Mouse (Mus musculus) liver, embryonic 15.5 days (tissue): ENCODE measurements around the gene Ipo13. TPM values are rescaled to one million over a fixed set of nuclear protein-coding genes. Genes with fewer than 3 reads are reported as not detected.

Experiments
- ATAC-seq: fragments of 200-750 bp; cut with Nextera tagmentation; 2 replicates; pipeline ENCODE4 v1.8.0; 2017; ENCODE audit warnings: moderate number of reproducible peaks, mild to moderate bottlenecking, moderate library complexity; ENCODE audit not compliant: insufficient read depth
- H3K27ac ChIP-seq: fragments of 300-500 bp; sonication (generic); replicated peaks from 2 replicates; pipeline ENCODE4 v1.5.1; 2015; ENCODE audit warnings: mild to moderate bottlenecking, inconsistent platforms
- H3K27me3 ChIP-seq: fragments of 300-500 bp; sonication (generic); 2 replicates; pipeline ENCODE4 v1.6.1; 2015; ENCODE audit warnings: mild to moderate bottlenecking, inconsistent platforms
- H3K36me3 ChIP-seq: fragments of 300-500 bp; sonication (generic); replicated peaks from 2 replicates; pipeline ENCODE4 v1.6.1; 2015; ENCODE audit warnings: moderate library complexity, mild to moderate bottlenecking, inconsistent platforms
- H3K4me1 ChIP-seq: fragments of 300-500 bp; sonication (generic); replicated peaks from 2 replicates; pipeline ENCODE4 v1.6.1; 2015; ENCODE audit warnings: inconsistent platforms
- H3K4me2 ChIP-seq: fragments of 300-500 bp; sonication (generic); 2 replicates; pipeline ENCODE4 v1.6.1; 2015; ENCODE audit warnings: moderate library complexity, mild to moderate bottlenecking, inconsistent platforms
- H3K4me3 ChIP-seq: fragments of 300-500 bp; sonication (generic); replicated peaks from 2 replicates; pipeline ENCODE4 v1.5.1; 2015; ENCODE audit warnings: mild to moderate bottlenecking, inconsistent platforms
- H3K9ac ChIP-seq: fragments of 300-500 bp; sonication (generic); 2 replicates; pipeline ENCODE4 v1.6.1; 2015; ENCODE audit warnings: moderate library complexity, mild to moderate bottlenecking, inconsistent platforms
- H3K9me3 ChIP-seq: fragments of 300-500 bp; sonication (generic); replicated peaks from 2 replicates; pipeline ENCODE4 v1.6.1; 2016; ENCODE audit warnings: inconsistent platforms
- WGBS: fragments of 180-500 bp; shearing (Covaris S2); methylation state at CpG from one replicate; pipeline ENCODE4 v1.1.7; 2015; ENCODE audit warnings: mixed read lengths; ENCODE audit not compliant: insufficient replicate concordance; 5-methylcytosine and 5-hydroxymethylcytosine counted together
- polyA plus RNA-seq: library from polyadenylated mRNA; unstranded; fragments of >200 nt; fragmentation: Nextera tagmentation; extraction: Ambion mirVana; gene quantifications from 2 replicates; pipeline ENCODE4 v1.2.1, GENCODE M21; 2015

The Ipo13 gene
- polyA plus RNA-seq, 1 experiment from 2014 or later = 19.4 TPM

- H3K4me2 ChIP-seq = no peak overlapping the region
- WGBS = 46% methylated on average over 4 of the region's 4 CpGs
- no peak overlapping the region for H3K27ac ChIP-seq
- no peak overlapping the region for H3K9ac ChIP-seq
- H3K27me3 ChIP-seq = 0 out of 2 replicates have a peak, but pooled peaks cover 2% of the 10 kb centered on the region
- H3K4me1 ChIP-seq = peaks cover 59% of the 10 kb centered on the region
- peak; percentile 23; the same call in 1 of the 2 replicates for ATAC-seq
- no peaks in the 10 kb centered on the region for H3K9me3 ChIP-seq
- peaks cover 100% of the 10 kb centered on the region for H3K36me3 ChIP-seq
- no peak overlapping the region for H3K4me3 ChIP-seq
These were observed 52.0 kb downstream of the Ipo13 start for GRCm38 (mm10) chr4:117862823-117863222.

GRCm38 (mm10) chr4:117860570-117860969 is 54.2 kb downstream of the Ipo13 start:
- peaks cover 47% of the 10 kb centered on the region for H3K4me1 ChIP-seq
- 88% methylated on average over 9 of the region's 9 CpGs for WGBS
- no peak overlapping the region for H3K27ac ChIP-seq
- H3K9ac ChIP-seq = no peak overlapping the region
- H3K4me2 ChIP-seq = no peak overlapping the region
- 0 out of 2 replicates have a peak, but pooled peaks cover 3% of the 10 kb centered on the region for H3K27me3 ChIP-seq
- no peak for ATAC-seq
- no peaks in the 10 kb centered on the region for H3K9me3 ChIP-seq
- H3K36me3 ChIP-seq = peaks cover 100% of the 10 kb centered on the region
- H3K4me3 ChIP-seq = no peak overlapping the region

DNA sequence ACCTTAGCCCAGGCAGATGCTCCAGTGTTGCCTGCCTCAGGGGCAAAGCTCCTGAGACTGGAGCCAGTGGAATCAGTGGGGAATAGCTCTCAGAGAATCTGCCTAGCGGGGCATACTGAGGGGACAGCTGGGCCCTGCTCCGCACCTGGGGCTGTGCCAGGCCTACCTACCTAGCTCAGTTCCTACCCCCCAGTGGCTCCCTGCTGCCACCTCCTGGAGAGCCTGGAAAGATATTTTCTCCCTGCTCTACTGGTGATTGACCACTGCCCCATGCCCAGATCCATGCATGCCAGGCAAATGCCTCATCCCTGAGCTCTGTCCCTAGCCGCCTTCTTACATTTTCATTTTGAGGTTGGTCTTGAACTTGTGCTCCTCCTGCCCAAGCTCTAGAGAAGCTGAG is 56.0 kb downstream of the Ipo13 start:
- peaks cover 57% of the 10 kb centered on the region for H3K4me1 ChIP-seq
- peak; percentile 41 for ATAC-seq
- no peaks in the 10 kb centered on the region for H3K9me3 ChIP-seq
- H3K4me2 ChIP-seq = no peak overlapping the region
- H3K9ac ChIP-seq = 0 out of 2 replicates have a peak overlapping the region, but pooled peaks have one; percentile 9
- H3K27me3 ChIP-seq = 0 out of 2 replicates have a peak, but pooled peaks cover 3% of the 10 kb centered on the region
- 85% methylated on average over 3 of the region's 3 CpGs for WGBS
- no peak overlapping the region for H3K4me3 ChIP-seq
- H3K36me3 ChIP-seq = peaks cover 100% of the 10 kb centered on the region
- H3K27ac ChIP-seq = peak overlapping the region; percentile 45

- WGBS = 84% methylated on average over 9 of the region's 9 CpGs
- no peak overlapping the region for H3K4me3 ChIP-seq
- no peak overlapping the region for H3K4me2 ChIP-seq
- peaks cover 100% of the 10 kb centered on the region for H3K36me3 ChIP-seq
- no peak overlapping the region for H3K27ac ChIP-seq
- no peak overlapping the region for H3K9ac ChIP-seq
- H3K4me1 ChIP-seq = peaks cover 62% of the 10 kb centered on the region
- 0 out of 2 replicates have a peak, but pooled peaks cover 3% of the 10 kb centered on the region for H3K27me3 ChIP-seq
- ATAC-seq = no peak
- no peaks in the 10 kb centered on the region for H3K9me3 ChIP-seq
These were observed 59.7 kb downstream of the Ipo13 start for GRCm38 (mm10) chr4:117855146-117855545.

DNA sequence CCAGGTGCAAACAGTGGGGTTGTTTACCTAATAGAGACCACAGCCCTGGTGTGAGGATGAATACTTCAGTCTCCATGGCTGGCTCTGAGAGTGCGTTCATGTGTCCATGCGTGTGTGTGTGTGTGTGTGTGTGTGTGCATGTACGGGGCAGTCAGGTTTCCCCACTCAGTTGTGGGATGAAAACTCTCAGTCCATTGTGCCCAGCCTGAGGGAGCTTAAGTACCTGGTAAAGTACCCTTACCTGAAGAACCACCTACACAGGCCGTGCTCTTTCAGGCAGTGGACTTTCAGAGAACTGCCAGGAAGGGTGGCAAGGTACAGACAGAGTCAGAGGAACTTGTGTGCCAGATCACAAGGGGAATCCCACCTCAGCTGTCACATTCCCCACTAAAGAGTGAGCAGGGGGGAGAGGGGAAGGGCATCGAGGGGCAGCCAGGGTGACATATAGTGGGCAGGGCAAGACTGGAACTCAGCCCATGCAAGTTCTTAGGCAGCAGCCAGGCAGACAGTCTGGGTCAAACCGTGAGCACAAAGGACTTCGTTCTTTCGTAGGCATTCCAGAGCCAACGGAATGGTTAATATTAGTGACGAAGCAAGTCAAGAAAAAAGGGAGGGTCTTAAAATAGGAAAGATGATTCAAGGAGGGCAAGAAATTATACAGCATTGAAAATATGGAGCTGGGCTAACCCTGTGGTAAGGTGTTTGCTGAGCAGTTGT is 62.5 kb downstream of the Ipo13 start:
- Histone ChIP-seq H3K4me3 (no peak overlapping the region), H3K4me2 (no peak overlapping the region), H3K27me3 (no peaks in the 10 kb centered on the region), H3K27ac (no peak overlapping the region), H3K9ac (no peak overlapping the region), H3K36me3 (peaks cover 100% of the 10 kb centered on the region), H3K9me3 (no peaks in the 10 kb centered on the region), H3K4me1 (peaks cover 49% of the 10 kb centered on the region)
- 85% methylated on average over 10 of the region's 10 CpGs for WGBS
- ATAC-seq = no peak

- WGBS = 83% methylated on average over 7 of the region's 7 CpGs
- Histone ChIP-seq H3K4me2 (no peak overlapping the region), H3K27ac (no peak overlapping the region), H3K4me1 (peaks cover 48% of the 10 kb centered on the region), H3K9me3 (no peaks in the 10 kb centered on the region), H3K27me3 (no peaks in the 10 kb centered on the region), H3K9ac (no peak overlapping the region), H3K4me3 (no peak overlapping the region), H3K36me3 (peaks cover 100% of the 10 kb centered on the region)
- ATAC-seq = no peak
These were observed 63.9 kb downstream of the Ipo13 start for GRCm38 (mm10) chr4:117850871-117851270.

DNA sequence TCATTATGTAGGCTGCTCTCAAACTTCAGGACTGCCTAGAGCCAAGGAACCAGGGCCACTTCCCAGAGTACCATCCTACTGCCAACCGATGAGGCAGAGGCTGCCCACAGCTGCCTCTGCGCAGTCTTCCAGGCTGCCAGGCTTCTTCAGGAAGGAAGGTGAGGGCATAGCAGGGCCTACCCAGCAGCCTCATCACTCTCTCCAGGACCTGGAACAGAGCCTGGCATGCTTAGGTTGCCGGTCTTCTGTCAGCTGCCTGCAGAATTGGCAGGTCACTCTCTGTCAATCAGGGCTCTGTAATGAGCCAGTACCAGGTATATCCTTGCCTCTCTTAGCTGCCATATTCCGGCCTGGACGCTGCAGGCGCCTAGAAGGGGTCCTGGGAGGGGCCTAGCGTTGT is 64.6 kb downstream of the Ipo13 start:
- Histone ChIP-seq H3K27me3 (no peaks in the 10 kb centered on the region), H3K4me3 (no peak overlapping the region), H3K27ac (no peak overlapping the region), H3K36me3 (peaks cover 100% of the 10 kb centered on the region), H3K4me1 (peaks cover 48% of the 10 kb centered on the region), H3K9ac (no peak overlapping the region), H3K4me2 (no peak overlapping the region), H3K9me3 (no peaks in the 10 kb centered on the region)
- whole genome bisulfite sequencing = 80% methylated on average over 7 of the region's 7 CpGs
- no peak for ATAC-seq

DNA sequence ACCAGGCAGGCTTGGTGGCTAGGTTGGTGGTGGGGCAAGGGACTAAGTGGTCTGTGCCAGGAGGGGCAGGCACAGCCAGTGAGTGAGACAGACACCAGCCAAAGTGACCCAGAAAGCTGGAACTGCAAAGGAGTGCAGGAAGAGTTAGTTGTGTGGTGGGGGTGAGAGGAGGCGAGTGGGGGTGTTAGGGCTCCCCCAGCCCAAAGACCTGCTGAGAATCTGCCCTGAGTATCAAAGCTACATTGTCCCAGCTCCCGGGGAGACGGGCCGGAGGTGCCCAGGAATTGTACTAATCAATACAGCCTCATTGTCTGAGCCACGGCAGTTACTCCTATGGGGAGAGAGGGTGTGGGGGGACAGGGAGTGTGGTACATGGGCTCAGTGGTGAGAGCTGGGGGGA is 65.3 kb downstream of the Ipo13 start:
- H3K9ac ChIP-seq = no peak overlapping the region
- ATAC-seq = no peak
- H3K27ac ChIP-seq = no peak overlapping the region
- no peak overlapping the region for H3K4me3 ChIP-seq
- H3K4me2 ChIP-seq = no peak overlapping the region
- 82% methylated on average over 5 of the region's 5 CpGs for WGBS
- peaks cover 43% of the 10 kb centered on the region for H3K4me1 ChIP-seq
- H3K36me3 ChIP-seq = peaks cover 100% of the 10 kb centered on the region
- H3K27me3 ChIP-seq = no peaks in the 10 kb centered on the region
- no peaks in the 10 kb centered on the region for H3K9me3 ChIP-seq

DNA sequence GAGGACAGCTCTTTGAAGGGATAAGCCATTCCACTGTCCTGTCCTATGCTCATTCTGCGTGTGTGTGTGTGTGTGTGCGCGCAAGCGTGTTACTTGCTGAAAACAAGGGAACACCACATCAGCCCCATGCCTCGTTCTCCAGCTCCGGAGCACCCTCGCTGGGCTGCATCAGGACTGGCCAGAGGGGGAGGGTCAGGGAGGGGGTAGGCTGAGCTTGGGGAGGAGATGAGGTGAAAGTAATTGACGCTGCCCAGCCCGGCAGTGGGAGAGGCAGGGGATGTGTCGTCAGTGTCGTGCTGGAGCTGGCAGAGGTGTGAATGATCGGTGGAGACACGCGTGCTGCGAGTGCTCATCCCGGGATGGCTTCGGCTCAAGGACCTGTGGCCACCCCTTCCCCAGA is 65.7 kb downstream of the Ipo13 start:
- Histone ChIP-seq H3K4me3 (no peak overlapping the region), H3K27ac (no peak overlapping the region), H3K36me3 (peaks cover 100% of the 10 kb centered on the region), H3K27me3 (no peaks in the 10 kb centered on the region), H3K4me1 (peaks cover 38% of the 10 kb centered on the region), H3K9me3 (no peaks in the 10 kb centered on the region), H3K9ac (no peak overlapping the region), H3K4me2 (no peak overlapping the region)
- 73% methylated on average over 17 of the region's 17 CpGs for WGBS
- ATAC-seq = no peak

GRCm38 (mm10) chr4:117847011-117847410 is 67.8 kb downstream of the Ipo13 start:
- H3K9me3 ChIP-seq = no peaks in the 10 kb centered on the region
- H3K9ac ChIP-seq = no peak overlapping the region
- H3K4me3 ChIP-seq = no peak overlapping the region
- no peak for ATAC-seq
- H3K4me2 ChIP-seq = no peak overlapping the region
- H3K36me3 ChIP-seq = peaks cover 100% of the 10 kb centered on the region
- WGBS = 87% methylated on average over 2 of the region's 2 CpGs
- H3K27ac ChIP-seq = 0 out of 2 replicates have a peak overlapping the region, but pooled peaks have one; percentile 21
- no peaks in the 10 kb centered on the region for H3K27me3 ChIP-seq
- peaks cover 26% of the 10 kb centered on the region for H3K4me1 ChIP-seq

DNA sequence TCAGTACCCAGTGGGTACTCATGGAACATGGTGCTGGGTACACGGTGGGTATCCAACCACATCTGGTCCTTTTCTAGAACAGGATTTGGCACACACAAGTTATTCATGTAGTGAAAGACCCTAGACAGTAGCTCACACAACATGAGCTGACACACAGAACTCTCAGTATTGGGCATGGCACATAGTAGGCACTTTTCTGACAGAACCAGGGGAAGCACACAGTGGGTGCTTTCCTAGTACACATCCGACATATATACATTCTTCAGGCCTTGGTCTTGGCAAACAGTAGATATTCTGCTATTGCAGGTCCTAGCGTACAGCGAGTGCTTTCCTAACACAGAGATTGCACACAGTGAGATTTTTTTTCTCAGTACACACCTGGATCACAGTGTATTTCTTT is 68.5 kb downstream of the Ipo13 start:
- Histone ChIP-seq H3K36me3 (peaks cover 100% of the 10 kb centered on the region), H3K27me3 (no peaks in the 10 kb centered on the region), H3K27ac (no peak overlapping the region), H3K9ac (no peak overlapping the region), H3K4me3 (no peak overlapping the region), H3K4me1 (peaks cover 32% of the 10 kb centered on the region), H3K4me2 (no peak overlapping the region), H3K9me3 (no peaks in the 10 kb centered on the region)
- WGBS = 95% methylated on average over 4 of the region's 4 CpGs
- ATAC-seq = no peak

GRCm38 (mm10) chr4:117845316-117845715 is 69.5 kb downstream of the Ipo13 start:
- H3K27ac ChIP-seq = no peak overlapping the region
- 85% methylated on average over 11 of the region's 11 CpGs for WGBS
- H3K9me3 ChIP-seq = no peaks in the 10 kb centered on the region
- peaks cover 37% of the 10 kb centered on the region for H3K4me1 ChIP-seq
- no peak overlapping the region for H3K4me3 ChIP-seq
- H3K4me2 ChIP-seq = no peak overlapping the region
- no peak for ATAC-seq
- H3K27me3 ChIP-seq = no peaks in the 10 kb centered on the region
- H3K36me3 ChIP-seq = peaks cover 100% of the 10 kb centered on the region
- H3K9ac ChIP-seq = no peak overlapping the region
